ENCODE assay signal across 9 mouse cellular contexts in genomic region chr9:99163420-99164147, GRCm38 (mm10). TPM values are rescaled to one million over a fixed set of nuclear protein-coding genes. Genes with fewer than 3 reads are reported as not detected.
DNase-seq lines count a peak whose midpoint lies in the region; ATAC-seq and TF ChIP-seq lines count a peak whose summit lies in the region.
"Had no signal": no experiment of that assay in that cellular context is flagged by ENCODE, and none has a peak within 500 bp of the region (broad histone marks: within the 10 kb centered on the region; RNA-seq: fewer than 3 reads in every experiment).

No protein-coding gene starts in this region.

- DNase-seq in kidney, postnatal 0 days (ENCODE audit: low spot score): peak; percentile 23
- no peak for DNase-seq in kidney, adult 2 months
- peak; percentile 26 to 63 for DNase-seq in layer of hippocampus, postnatal 14 days (ENCODE audit: low spot score in 2 of 2)
- no peak for DNase-seq in urinary bladder, postnatal 36 days (ENCODE audit: low spot score in 2 of 2)
- DNase-seq in urinary bladder, postnatal 14 days (ENCODE audit: low spot score): no peak
- DNase-seq in gastrocnemius, adult 18-20 months (ENCODE audit: low spot score): no peak

- no peaks in the 10 kb centered on the region for H3K27me3 ChIP-seq in kidney, postnatal 0 days (ENCODE audit: insufficient read depth, low read length)
- H3K27me3 ChIP-seq in kidney, adult 2 months (replicated peaks; ENCODE audit: control insufficient read depth, insufficient read depth, low read length): no peaks in the 10 kb centered on the region
- H3K27me3 ChIP-seq in embryonic facial prominence, embryonic 13.5 days: no peaks in the 10 kb centered on the region
- no peaks in the 10 kb centered on the region for H3K27me3 ChIP-seq in neural tube, embryonic 14.5 days (ENCODE audit: control insufficient read depth, insufficient read depth, low read length)

- no peak overlapping the region for H3K4me2 ChIP-seq in kidney, postnatal 0 days (ENCODE audit: low read length)
- peak overlapping the region; percentile 33 for H3K4me2 ChIP-seq in embryonic facial prominence, embryonic 13.5 days
- H3K4me2 ChIP-seq in neural tube, embryonic 14.5 days (ENCODE audit: low read depth, low read length): peak overlapping the region; percentile 6; the same call in 1 of the 2 replicates

- no peak overlapping the region for H3K27ac ChIP-seq in kidney, postnatal 0 days
- no peak overlapping the region for H3K27ac ChIP-seq in kidney, adult 2 months (ENCODE audit: insufficient read depth, low read depth, low read length)
- H3K27ac ChIP-seq in embryonic facial prominence, embryonic 13.5 days: peak overlapping the region; percentile 75
- no peak overlapping the region for H3K27ac ChIP-seq in neural tube, embryonic 14.5 days (ENCODE audit: low read depth, low read length)

- no peaks in the 10 kb centered on the region for H3K36me3 ChIP-seq in kidney, postnatal 0 days (ENCODE audit: insufficient read depth, low read length)
- H3K36me3 ChIP-seq in kidney, adult 2 months (ENCODE audit: control insufficient read depth, insufficient read depth, low read length): no peaks in the 10 kb centered on the region
- H3K36me3 ChIP-seq in embryonic facial prominence, embryonic 13.5 days: no peaks in the 10 kb centered on the region
- H3K36me3 ChIP-seq in neural tube, embryonic 14.5 days (ENCODE audit: control insufficient read depth, insufficient read depth, low read length): no peaks in the 10 kb centered on the region
- H3K36me3 ChIP-seq: G1E had no signal

- no peak for ATAC-seq in kidney, postnatal 0 days (replicated peaks; ENCODE audit: low FRiP score, low read depth)
- peak; percentile 30; the same call in 1 of the 2 replicates for ATAC-seq in embryonic facial prominence, embryonic 13.5 days (ENCODE audit: insufficient number of reproducible peaks, insufficient read depth, low FRiP score, low TSS enrichment, low read depth)
- ATAC-seq in neural tube, embryonic 14.5 days (ENCODE audit: low read depth): peak; percentile 68

- no peak for TF ChIP-seq POLR2A in kidney, adult 2 months (IDR thresholded peaks at IDR 0.05; ENCODE audit: low read depth, low read length)

- no peak for TF ChIP-seq CTCF in kidney, postnatal 0 days (IDR thresholded peaks at IDR 0.05; ENCODE audit: low read depth)
- TF ChIP-seq CTCF in kidney, adult 2 months (conservative IDR thresholded peaks at IDR 0.05; ENCODE audit: insufficient read depth, insufficient read length, low read depth, low read length): no peak

- no peak overlapping the region for H3K4me3 ChIP-seq in kidney, postnatal 0 days (replicated peaks; ENCODE audit: low read depth, low read length)
- H3K4me3 ChIP-seq in kidney, adult 2 months (ENCODE audit: insufficient read depth, low read depth, low read length): no peak overlapping the region
- peak overlapping the region; percentile 2; the same call in 1 of the 2 replicates for H3K4me3 ChIP-seq in embryonic facial prominence, embryonic 13.5 days
- no peak overlapping the region for H3K4me3 ChIP-seq in neural tube, embryonic 14.5 days (ENCODE audit: low read depth, low read length)

- no peak overlapping the region for H3K9ac ChIP-seq in kidney, postnatal 0 days (ENCODE audit: low read depth, low read length)
- H3K9ac ChIP-seq in embryonic facial prominence, embryonic 13.5 days: no peak overlapping the region
- H3K9ac ChIP-seq in neural tube, embryonic 14.5 days (replicated peaks; ENCODE audit: low read depth, low read length): no peak overlapping the region

- H3K4me1 ChIP-seq in kidney, postnatal 0 days (replicated peaks; ENCODE audit: insufficient read depth, low read length): no peaks in the 10 kb centered on the region
- no peaks in the 10 kb centered on the region for H3K4me1 ChIP-seq in kidney, adult 2 months (ENCODE audit: control insufficient read depth, insufficient read depth, low read length)
- peaks cover 27% of the 10 kb centered on the region for H3K4me1 ChIP-seq in embryonic facial prominence, embryonic 13.5 days
- no peaks in the 10 kb centered on the region for H3K4me1 ChIP-seq in neural tube, embryonic 14.5 days (ENCODE audit: control insufficient read depth, insufficient read depth, low read length)

- no peaks in the 10 kb centered on the region for H3K9me3 ChIP-seq in kidney, postnatal 0 days (replicated peaks; ENCODE audit: low read length)
- no peaks in the 10 kb centered on the region for H3K9me3 ChIP-seq in embryonic facial prominence, embryonic 13.5 days
- no peaks in the 10 kb centered on the region for H3K9me3 ChIP-seq in neural tube, embryonic 14.5 days (ENCODE audit: control insufficient read depth, low read length)
- H3K9me3 ChIP-seq: G1E had no signal

- WGBS in kidney, postnatal 0 days: 26% methylated on average over 15 of the region's 15 CpGs
- WGBS in kidney, adult 2 months: 32% methylated on average over 15 of the region's 15 CpGs
- WGBS in embryonic facial prominence, embryonic 13.5 days: 8% methylated on average over 15 of the region's 15 CpGs
- WGBS in neural tube, embryonic 14.5 days: 7% methylated on average over 15 of the region's 15 CpGs

RNA-seq across cellular contexts. Expression of gene Pik3cb, which starts 23.2 kb away (rescaled TPM):
- 1.3 and 1.9 TPM in 2 replicates for polyA plus RNA-seq in kidney, postnatal 0 days (2015; fragmentation: Nextera tagmentation; extraction: Ambion mirVana)
- polyA plus RNA-seq in kidney, adult 2 months (2012; rRNA removed): 7.3 and 7.4 TPM in 2 replicates
- polyA plus RNA-seq in embryonic facial prominence, embryonic 13.5 days (2015; fragmentation: Nextera tagmentation; extraction: Ambion mirVana): 1.6 and 2.6 TPM in 2 replicates
- 10 to 100 TPM; 22.9 to 23.6 TPM for total RNA-seq in layer of hippocampus, postnatal 14 days (2021)
- polyA plus RNA-seq in neural tube, embryonic 14.5 days (2014; fragmentation: Nextera tagmentation; extraction: Ambion mirVana): 2.6 and 6.7 TPM in 2 replicates
- 1 to 10 TPM; 4.8 to 6.7 TPM for total RNA-seq in gastrocnemius, adult 18-20 months (2021)

Comparison
In these comparisons a context has a peak if more than half of its experiments do, and no peak if none do; other contexts are left out.
1. DNase-seq: peak in kidney, postnatal 0 days (single experiment) and layer of hippocampus, postnatal 14 days (2 of 2); none in kidney, adult 2 months (single experiment), urinary bladder, postnatal 36 days (0 of 2), urinary bladder, postnatal 14 days (single experiment) and gastrocnemius, adult 18-20 months (single experiment).